Mouse (Mus musculus): ENCODE measurements around the gene Ncoa5. TPM values are rescaled to one million over a fixed set of nuclear protein-coding genes. Genes with fewer than 3 reads are reported as not detected.

The Ncoa5 gene
- total RNA-seq, 2 experiments from 2014 or later: 9.9 to 12.6 TPM

- no peak for DNase-seq
Observed at GRCm38 (mm10) chr2:164994659-164995428, 39.8 kb downstream of the Ncoa5 start.

DNA sequence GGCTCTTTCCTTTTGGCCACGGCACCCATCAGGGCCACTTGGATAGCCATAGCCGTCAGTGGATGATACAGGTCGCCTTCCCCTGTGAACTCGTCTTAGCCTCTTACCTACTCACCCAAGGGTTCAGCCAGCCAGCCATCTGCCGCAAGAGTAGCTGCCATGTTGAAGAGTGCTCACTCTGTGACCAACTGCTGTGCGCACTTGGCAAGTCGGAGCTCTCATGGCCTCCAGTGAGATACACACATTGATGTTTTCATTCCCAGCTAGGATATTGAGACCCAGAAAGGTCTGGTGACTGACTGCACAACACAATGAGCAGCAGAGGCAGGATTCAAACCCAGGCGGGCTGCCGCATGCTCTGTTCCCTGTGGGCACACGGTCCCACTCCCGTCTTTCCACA, 40.5 kb downstream of the Ncoa5 start:
- DNase-seq: no peak

- DNase-seq: no peak
Observed at GRCm38 (mm10) chr2:164991808-164992207, 42.9 kb downstream of the Ncoa5 start.

- no peak for DNase-seq
Observed at GRCm38 (mm10) chr2:164991111-164991510, 43.6 kb downstream of the Ncoa5 start.

- no peak for DNase-seq
Observed at GRCm38 (mm10) chr2:164988777-164989176, 45.9 kb downstream of the Ncoa5 start.

- no peak for DNase-seq
Observed at GRCm38 (mm10) chr2:164986371-164987027, 48.2 kb downstream of the Ncoa5 start.

DNA sequence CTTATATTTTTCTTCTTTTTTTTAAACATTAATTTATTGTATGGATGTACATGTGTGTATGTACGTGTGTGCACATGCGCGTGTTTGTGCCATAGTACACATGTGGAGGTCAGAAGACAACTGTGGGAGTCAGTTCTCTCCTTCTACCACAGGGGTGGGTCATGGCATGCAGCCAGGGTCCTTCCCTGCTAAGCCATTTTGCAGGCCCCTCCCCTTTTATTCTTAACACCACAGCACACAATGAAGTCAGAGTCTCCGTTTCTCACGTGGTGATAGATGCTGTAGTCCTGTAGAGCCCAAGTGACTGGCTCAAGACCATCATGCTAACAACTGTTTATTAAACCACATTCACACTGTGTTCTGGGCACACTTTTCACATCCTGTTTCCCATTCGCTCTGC, 48.7 kb downstream of the Ncoa5 start:
- DNase-seq: no peak

- no peak for DNase-seq
Observed at GRCm38 (mm10) chr2:164979749-164980148, 54.9 kb downstream of the Ncoa5 start.

DNA sequence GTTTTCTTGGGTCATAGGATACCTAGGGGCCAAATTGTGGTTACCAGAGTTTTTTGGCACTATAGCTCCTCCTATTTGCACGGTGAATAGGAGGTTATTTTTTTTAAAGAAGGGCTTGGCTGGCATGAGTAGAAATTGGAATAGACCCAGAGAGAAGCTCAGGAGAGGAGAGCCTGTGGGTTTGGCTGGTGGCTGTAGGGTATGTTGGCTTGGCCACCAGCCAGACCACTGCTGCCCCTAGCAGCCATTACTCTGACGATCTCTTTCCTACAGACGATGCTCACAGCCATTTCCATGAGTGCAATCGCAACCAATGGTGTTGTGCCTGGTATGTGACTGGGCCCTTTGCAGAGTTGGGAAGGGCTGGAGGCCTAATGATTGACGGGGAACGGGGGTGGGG, 59.1 kb downstream of the Ncoa5 start:
- no peak for DNase-seq

DNA sequence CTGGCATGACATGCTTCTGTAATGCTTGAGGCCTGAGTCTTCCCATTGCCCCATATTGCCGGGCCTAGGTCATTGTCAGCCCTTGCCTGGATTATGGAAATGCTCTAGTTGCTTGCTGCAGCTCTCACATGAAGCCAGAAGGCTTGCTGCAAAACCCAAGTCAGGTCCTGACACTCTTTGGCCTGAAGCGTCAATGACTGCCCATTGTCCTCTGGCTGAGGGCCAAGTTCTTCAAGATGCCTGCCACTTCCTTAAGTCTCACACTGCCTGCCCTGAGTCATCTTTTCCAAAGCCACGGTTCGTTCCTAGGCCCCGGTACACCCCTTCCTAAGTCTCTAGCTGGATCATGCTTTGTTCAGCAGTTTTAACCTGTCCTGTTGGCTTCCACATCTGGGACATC, 62.0 kb downstream of the Ncoa5 start:
- no peak for DNase-seq

DNA sequence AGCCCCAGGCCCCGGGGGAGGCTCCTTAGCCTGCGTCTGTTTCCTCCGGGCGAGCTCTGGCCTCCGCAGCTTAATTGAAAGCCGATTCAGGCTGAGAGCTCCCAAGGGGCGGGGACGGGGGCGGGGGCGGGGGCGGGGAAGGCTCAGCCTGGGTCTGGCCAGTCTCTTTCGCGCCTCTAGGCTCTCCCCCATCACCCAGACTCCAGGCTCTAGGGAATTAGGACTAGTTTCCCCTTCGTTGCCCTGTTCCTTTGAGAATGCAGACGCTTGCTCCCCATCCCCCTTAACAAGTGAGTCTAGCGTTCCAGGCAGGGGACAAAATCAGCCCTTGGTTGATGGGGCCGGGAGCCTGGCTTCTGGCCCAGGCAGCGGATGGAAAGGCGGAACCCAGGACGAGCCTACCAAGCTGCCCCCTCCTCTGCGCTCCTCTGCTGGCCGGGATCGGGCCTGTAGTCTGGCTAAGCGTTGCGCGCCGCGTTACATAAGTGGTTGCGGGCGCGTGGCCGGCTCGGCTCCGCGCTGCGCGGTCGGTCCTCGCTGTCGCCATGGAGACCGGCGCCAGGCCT, 64.0 kb downstream of the Ncoa5 start:
- no peak for DNase-seq

GRCm38 (mm10) chr2:164969348-164969781, 65.3 kb downstream of the Ncoa5 start:
- no peak for DNase-seq

DNA sequence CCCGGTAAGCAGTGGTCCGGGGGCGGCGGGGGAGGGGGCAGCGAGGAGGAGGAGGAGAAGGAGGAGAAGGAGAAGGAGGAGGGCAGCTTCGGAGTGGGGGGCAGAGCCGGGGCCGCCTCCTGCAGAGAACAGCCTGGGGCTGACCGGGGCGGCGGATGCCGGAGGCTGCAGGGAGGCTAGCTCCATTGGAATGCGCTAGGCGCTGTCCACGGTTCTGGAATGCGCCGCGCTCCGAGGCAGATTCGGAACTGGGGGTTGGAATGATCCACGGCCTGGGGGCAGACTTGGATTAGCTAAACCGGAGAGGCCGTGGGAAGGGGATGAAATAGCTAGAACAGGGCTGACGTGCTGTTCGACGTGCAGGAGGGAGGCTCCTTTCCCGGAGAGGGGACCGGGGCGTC, 66.2 kb downstream of the Ncoa5 start:
- peak; percentile 46 for DNase-seq

- DNase-seq: no peak
Observed at GRCm38 (mm10) chr2:164967761-164968440, 66.8 kb downstream of the Ncoa5 start.

DNA sequence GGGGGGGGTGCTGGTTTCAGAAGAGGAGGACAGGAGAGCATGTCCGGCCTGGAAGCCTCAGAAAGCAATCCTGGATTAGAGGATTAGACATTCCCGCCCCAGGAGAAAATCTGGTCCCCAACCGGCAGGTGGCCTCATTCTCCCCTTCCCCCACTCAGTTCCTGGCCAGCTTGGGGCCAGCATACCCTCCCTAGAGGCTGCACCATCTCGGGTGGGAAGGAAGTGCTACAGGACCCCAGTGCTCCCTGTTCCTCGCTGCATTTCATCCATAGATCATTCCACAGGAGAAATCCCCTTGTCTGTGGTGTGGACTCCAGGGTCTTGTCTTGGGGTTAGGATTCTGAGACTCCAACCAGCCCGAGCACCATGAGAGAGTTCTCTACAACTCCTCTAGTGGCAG, 67.5 kb downstream of the Ncoa5 start:
- DNase-seq: no peak

- no peak for DNase-seq
Observed at GRCm38 (mm10) chr2:164966381-164966780, 68.3 kb downstream of the Ncoa5 start.

GRCm38 (mm10) chr2:164964981-164965380, 69.7 kb downstream of the Ncoa5 start:
- DNase-seq: no peak

GRCm38 (mm10) chr2:164964242-164964894, 70.3 kb downstream of the Ncoa5 start:
- DNase-seq: no peak

GRCm38 (mm10) chr2:164962183-164962580, 72.5 kb downstream of the Ncoa5 start:
- no peak for DNase-seq

- DNase-seq: no peak
Observed at GRCm38 (mm10) chr2:164961506-164962182, 73.0 kb downstream of the Ncoa5 start.

DNA sequence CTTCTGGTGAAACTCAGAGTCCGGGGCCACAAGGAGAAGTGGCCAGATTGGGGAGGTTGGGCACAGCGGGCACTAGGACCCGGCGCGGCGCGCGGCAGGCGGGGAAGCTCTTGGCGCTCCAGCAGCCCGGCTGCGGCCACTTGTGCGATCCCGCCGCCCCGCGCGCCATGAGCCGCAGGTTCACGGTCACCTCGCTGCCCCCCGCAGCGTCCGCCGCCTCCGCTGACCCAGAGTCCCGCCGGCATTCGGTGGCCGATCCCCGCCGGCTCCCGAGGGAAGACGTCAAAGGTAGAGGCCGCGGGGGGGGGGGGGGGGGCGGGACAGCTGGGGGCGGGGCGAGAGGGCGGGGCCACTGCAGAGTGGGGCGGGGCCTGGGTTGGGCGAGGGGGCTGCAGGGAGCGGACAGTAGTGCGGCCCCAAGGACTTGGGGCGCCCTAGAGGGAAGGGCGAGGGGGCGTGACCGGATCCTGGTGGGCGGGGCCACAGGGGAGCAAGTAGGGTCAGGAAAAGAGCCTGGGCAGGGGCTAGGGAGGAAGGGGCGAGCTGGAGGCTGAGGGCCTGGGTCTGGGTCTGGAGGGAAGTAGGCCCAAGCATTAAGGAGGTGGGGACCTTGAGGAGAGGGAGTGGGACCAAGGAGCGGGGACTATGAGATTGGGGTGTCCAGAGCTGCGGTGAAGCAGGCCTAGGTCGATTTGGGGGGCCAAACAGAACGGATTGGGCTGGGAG, 73.8 kb downstream of the Ncoa5 start, which contains the start of gene Slc12a5:
Gene Slc12a5, plus strand, starts transcription at position 87 of the 726 bp plus-strand sequence.
- no peak for DNase-seq

Measured in gastrocnemius, postnatal 25 days (tissue).